Mouse (Mus musculus): ENCODE measurements around the gene Cacna1c. TPM values are rescaled to one million over a fixed set of nuclear protein-coding genes. Genes with fewer than 3 reads are reported as not detected.

Gene Cacna1c
- polyA plus RNA-seq, 1 experiment: not detected

DNA sequence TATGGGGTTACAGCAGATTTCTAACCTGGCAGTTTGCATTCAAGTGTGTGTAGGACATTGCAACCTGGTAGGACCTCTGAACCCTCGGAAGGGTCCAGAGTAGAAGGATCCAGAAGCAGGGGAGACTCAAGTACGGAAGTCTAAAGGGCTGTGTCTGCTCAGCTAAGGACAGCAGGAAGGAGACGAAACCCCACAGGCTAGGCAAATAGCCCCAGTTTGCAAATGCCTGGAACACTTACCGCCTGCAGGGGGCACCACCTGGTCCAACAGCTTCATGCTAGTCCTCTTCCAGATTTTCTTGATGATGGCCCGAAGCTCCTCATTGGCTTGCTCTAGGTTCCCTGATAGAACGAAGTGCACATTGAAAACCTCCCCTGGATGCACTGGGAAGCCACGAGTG lies 590.2 kb downstream of the Cacna1c start:
- Histone ChIP-seq H3K79me2 (ENCODE audit: control insufficient read depth, insufficient read depth) (no peaks in the 10 kb centered on the region), H3ac (ENCODE audit: control insufficient read depth, insufficient read length) (no peak overlapping the region), H3K36me3 (ENCODE audit: control insufficient read depth, insufficient read depth) (no peaks in the 10 kb centered on the region), H3K4me3 (no peak overlapping the region), H3K4me2 (ENCODE audit: low read depth) (no peak overlapping the region), H3K27me3 (ENCODE audit: control insufficient read depth, insufficient read depth, insufficient read length) (peaks cover 36% of the 10 kb centered on the region)
- TF ChIP-seq REST (IDR thresholded peaks at IDR 0.05; ENCODE audit: insufficient read depth, insufficient read length) (no peak), CEBPB (IDR thresholded peaks at IDR 0.05; ENCODE audit: insufficient read depth, poor library complexity, severe bottlenecking) (no peak), MYOD1 (IDR thresholded peaks at IDR 0.05; ENCODE audit: control insufficient read depth in 1 of 3, insufficient read length in 2 of 3, low read depth in 2 of 3) (no peak), SRF (IDR thresholded peaks at IDR 0.05; ENCODE audit: control insufficient read depth, insufficient read length, low read depth) (no peak), TCF12 (IDR thresholded peaks at IDR 0.05; ENCODE audit: insufficient read depth, poor library complexity, severe bottlenecking) (no peak), E2F4 (IDR thresholded peaks at IDR 0.05; ENCODE audit: insufficient read depth) (no peak), TCF3 (IDR thresholded peaks at IDR 0.05; ENCODE audit: insufficient read length, low read depth) (no peak), MYOG (IDR thresholded peaks at IDR 0.05; ENCODE audit: control insufficient read depth in 1 of 3, insufficient read depth in 1 of 3, insufficient read length in 2 of 3, low read depth in 2 of 3) (no peak), POLR2A (IDR thresholded peaks at IDR 0.05; ENCODE audit: insufficient read length, low read depth) (no peak)

DNA sequence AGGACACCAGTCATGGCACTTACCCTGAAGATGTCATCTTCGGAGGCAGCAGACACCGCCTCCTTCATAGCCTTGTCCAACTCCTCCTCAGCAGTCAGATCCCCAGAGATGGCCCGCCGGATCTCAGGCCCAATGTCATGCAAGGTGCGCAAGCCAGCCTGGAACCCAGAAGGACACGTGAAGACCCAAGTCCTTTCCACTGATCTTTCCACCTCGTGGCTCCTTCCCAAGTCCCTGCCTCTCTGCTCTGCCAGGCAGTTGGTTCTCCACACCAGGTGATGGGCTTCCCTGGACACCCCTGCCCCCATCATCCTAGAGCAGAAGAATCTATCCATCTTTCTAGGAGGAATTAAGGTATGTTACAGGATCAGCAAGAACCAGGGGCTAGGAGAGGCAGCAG lies 592.4 kb downstream of the Cacna1c start:
- no peak for TF ChIP-seq MYOD1 (IDR thresholded peaks at IDR 0.05; ENCODE audit: control insufficient read depth in 1 of 3, insufficient read length in 2 of 3, low read depth in 2 of 3)
- TF ChIP-seq REST (IDR thresholded peaks at IDR 0.05; ENCODE audit: insufficient read depth, insufficient read length): no peak
- no peak for TF ChIP-seq TCF12 (IDR thresholded peaks at IDR 0.05; ENCODE audit: insufficient read depth, poor library complexity, severe bottlenecking)
- TF ChIP-seq SRF (IDR thresholded peaks at IDR 0.05; ENCODE audit: control insufficient read depth, insufficient read length, low read depth): no peak
- no peak for TF ChIP-seq TCF3 (IDR thresholded peaks at IDR 0.05; ENCODE audit: insufficient read length, low read depth)
- TF ChIP-seq POLR2AphosphoS2 (IDR thresholded peaks at IDR 0.05; ENCODE audit: insufficient read length, low read depth): no peak
- TF ChIP-seq CEBPB (IDR thresholded peaks at IDR 0.05; ENCODE audit: insufficient read depth, poor library complexity, severe bottlenecking): no peak
- TF ChIP-seq E2F4 (IDR thresholded peaks at IDR 0.05; ENCODE audit: insufficient read depth): no peak
- no peak overlapping the region for H3K4me3 ChIP-seq
- H3K4me2 ChIP-seq (ENCODE audit: low read depth): no peak overlapping the region
- no peaks in the 10 kb centered on the region for H3K36me3 ChIP-seq (ENCODE audit: control insufficient read depth, insufficient read depth)
- no peak overlapping the region for H3ac ChIP-seq (ENCODE audit: control insufficient read depth, insufficient read length)
- H3K79me2 ChIP-seq (ENCODE audit: control insufficient read depth, insufficient read depth): no peaks in the 10 kb centered on the region
- peaks cover 40% of the 10 kb centered on the region for H3K27me3 ChIP-seq (ENCODE audit: control insufficient read depth, insufficient read depth, insufficient read length)

DNA sequence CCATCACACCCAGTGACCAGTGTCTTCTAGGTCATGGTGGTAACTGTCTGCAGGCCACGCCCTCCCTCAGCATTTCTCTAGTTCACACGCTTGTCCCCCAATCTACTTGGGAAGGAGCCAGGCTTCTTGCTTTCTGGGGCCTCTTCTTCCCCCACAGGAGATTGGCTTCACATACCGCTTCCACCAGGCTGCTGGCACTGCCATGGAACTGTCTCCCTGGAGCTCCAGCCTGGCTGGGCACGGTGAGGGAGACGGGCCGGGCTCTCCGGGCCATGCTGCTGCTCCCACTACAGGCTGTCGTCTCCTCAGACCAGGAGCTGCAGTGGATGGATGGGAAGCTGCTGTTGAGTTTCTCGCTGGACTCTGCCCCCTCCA lies 600.5 kb downstream of the Cacna1c start:
- Histone ChIP-seq H3K27me3 (ENCODE audit: control insufficient read depth, insufficient read depth, insufficient read length) (peaks cover 41% of the 10 kb centered on the region), H3K36me3 (ENCODE audit: control insufficient read depth, insufficient read depth) (no peaks in the 10 kb centered on the region)
- no peak for TF ChIP-seq POLR2A (IDR thresholded peaks at IDR 0.05; ENCODE audit: insufficient read length, low read depth)
- TF ChIP-seq MYOD1 (IDR thresholded peaks at IDR 0.05; ENCODE audit: control insufficient read depth in 1 of 3, insufficient read length in 2 of 3, low read depth in 2 of 3): no peak
- TF ChIP-seq E2F4 (IDR thresholded peaks at IDR 0.05; ENCODE audit: insufficient read depth): no peak
- TF ChIP-seq MYOG (IDR thresholded peaks at IDR 0.05; ENCODE audit: control insufficient read depth in 1 of 3, insufficient read depth in 1 of 3, insufficient read length in 2 of 3, low read depth in 2 of 3): no peak
- no peak for TF ChIP-seq MAX (IDR thresholded peaks at IDR 0.05; ENCODE audit: low read depth)
- TF ChIP-seq POLR2AphosphoS2 (IDR thresholded peaks at IDR 0.05; ENCODE audit: insufficient read length, low read depth): no peak
- TF ChIP-seq SRF (IDR thresholded peaks at IDR 0.05; ENCODE audit: control insufficient read depth, insufficient read length, low read depth): no peak
- TF ChIP-seq CEBPB (IDR thresholded peaks at IDR 0.05; ENCODE audit: insufficient read depth, poor library complexity, severe bottlenecking): no peak

DNA sequence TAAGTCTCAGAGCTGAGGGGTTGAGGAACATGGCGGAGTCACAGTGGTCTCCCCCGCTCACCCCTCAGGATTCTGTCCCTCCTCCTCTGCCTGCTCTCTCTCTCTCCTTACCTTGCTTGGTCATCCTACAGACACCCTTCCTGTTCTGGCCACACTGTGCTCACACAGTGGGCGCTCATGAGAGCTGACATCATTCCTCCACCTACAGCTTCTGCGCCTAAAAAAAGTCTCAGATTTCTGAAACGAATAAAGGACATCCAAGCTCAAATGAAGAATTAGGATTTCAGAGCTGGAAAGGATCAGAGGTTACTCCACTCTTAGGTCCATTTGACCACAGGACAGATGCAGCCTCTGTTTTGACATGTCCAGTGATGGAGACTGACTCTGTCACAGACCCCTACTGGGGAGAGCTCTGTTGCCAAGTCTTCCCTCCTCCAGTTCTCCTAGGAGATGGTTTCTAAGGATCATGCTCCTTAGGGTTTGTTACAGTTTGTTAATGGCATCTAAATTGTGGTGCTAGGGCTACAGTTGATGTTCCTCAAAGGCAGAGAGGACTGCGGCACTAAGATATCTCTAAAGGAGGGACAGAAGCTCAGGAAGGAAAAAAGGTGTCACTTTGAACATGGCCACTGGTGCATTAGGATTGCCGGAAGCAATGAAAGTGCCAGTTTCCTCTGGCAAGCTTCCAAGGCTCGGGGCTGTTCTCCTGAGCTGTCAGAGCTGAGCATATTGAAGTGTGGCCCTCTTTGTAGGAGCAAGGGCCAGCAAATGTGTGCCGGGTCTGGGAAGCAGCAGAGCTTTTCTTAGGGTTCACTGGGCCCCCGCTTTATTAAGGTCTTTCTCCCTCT lies 601.2 kb downstream of the Cacna1c start:
- Histone ChIP-seq H3K4me2 (ENCODE audit: low read depth) (no peak overlapping the region), H3ac (ENCODE audit: control insufficient read depth, insufficient read length) (no peak overlapping the region), H3K4me3 (no peak overlapping the region), H3K79me2 (ENCODE audit: control insufficient read depth, insufficient read depth) (no peaks in the 10 kb centered on the region), H3K36me3 (ENCODE audit: control insufficient read depth, insufficient read depth) (no peaks in the 10 kb centered on the region), H3K27me3 (ENCODE audit: control insufficient read depth, insufficient read depth, insufficient read length) (peaks cover 41% of the 10 kb centered on the region)
- no peak for TF ChIP-seq E2F4 (IDR thresholded peaks at IDR 0.05; ENCODE audit: insufficient read depth)
- no peak for TF ChIP-seq POLR2A (IDR thresholded peaks at IDR 0.05; ENCODE audit: insufficient read length, low read depth)
- no peak for TF ChIP-seq SRF (IDR thresholded peaks at IDR 0.05; ENCODE audit: control insufficient read depth, insufficient read length, low read depth)
- TF ChIP-seq POLR2AphosphoS2 (IDR thresholded peaks at IDR 0.05; ENCODE audit: insufficient read length, low read depth): no peak
- no peak for TF ChIP-seq MYOD1 (IDR thresholded peaks at IDR 0.05; ENCODE audit: control insufficient read depth in 1 of 3, insufficient read length in 2 of 3, low read depth in 2 of 3)

More for the DNA sequence above, 600.5 kb downstream of the Cacna1c start:
- Histone ChIP-seq H3K4me2 (ENCODE audit: low read depth) (no peak overlapping the region), H3K4me3 (no peak overlapping the region), H3ac (ENCODE audit: control insufficient read depth, insufficient read length) (no peak overlapping the region), H3K79me2 (ENCODE audit: control insufficient read depth, insufficient read depth) (no peaks in the 10 kb centered on the region)

DNA sequence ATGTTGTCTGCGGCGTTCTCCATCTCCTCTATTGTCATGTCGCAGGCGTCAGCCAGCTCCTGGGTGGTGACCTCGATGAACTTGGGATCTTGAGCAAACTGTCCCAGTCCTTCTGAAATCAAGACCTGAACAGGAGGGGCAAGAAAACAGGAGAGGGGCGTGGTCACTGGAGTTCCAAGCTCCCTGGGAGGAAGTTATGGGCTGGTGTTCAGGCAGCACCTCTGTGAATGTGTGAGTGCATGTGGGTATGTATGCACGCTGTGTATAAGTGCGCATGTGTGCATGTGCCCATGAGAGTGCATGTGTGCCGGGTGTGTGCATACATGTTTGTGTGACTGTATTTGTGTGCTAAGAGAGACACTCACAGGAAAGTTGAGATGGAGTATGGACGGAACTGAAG lies 602.1 kb downstream of the Cacna1c start:
- H3K79me2 ChIP-seq (ENCODE audit: control insufficient read depth, insufficient read depth): no peaks in the 10 kb centered on the region
- H3K36me3 ChIP-seq (ENCODE audit: control insufficient read depth, insufficient read depth): no peaks in the 10 kb centered on the region
- no peak overlapping the region for H3ac ChIP-seq (ENCODE audit: control insufficient read depth, insufficient read length)
- peaks cover 41% of the 10 kb centered on the region for H3K27me3 ChIP-seq (ENCODE audit: control insufficient read depth, insufficient read depth, insufficient read length)
- TF ChIP-seq TCF3 (IDR thresholded peaks at IDR 0.05; ENCODE audit: insufficient read length, low read depth) (no peak), MYOD1 (IDR thresholded peaks at IDR 0.05; ENCODE audit: control insufficient read depth in 1 of 3, insufficient read length in 2 of 3, low read depth in 2 of 3) (no peak)
- no peak overlapping the region for H3K4me2 ChIP-seq (ENCODE audit: low read depth)
- no peak overlapping the region for H3K4me3 ChIP-seq

Data from myocyte (in vitro differentiated cells).